Mouse (Mus musculus) myocyte (in vitro differentiated cells): ENCODE measurements around the gene Eps8l1.

ENCODE experiments used
- CEBPB ChIP-seq: IDR thresholded peaks from 2 replicates; pipeline ENCODE4 v1.6.1; 2011; ENCODE audit warnings: mild to moderate bottlenecking, moderate library complexity; ENCODE audit not compliant: poor library complexity, insufficient read depth, severe bottlenecking
- E2F4 ChIP-seq: IDR thresholded peaks from one replicate; pipeline ENCODE4 v1.6.1; 2011; ENCODE audit warnings: mild to moderate bottlenecking, control low read depth, moderate library complexity; ENCODE audit not compliant: insufficient read depth
- MAX ChIP-seq: IDR thresholded peaks from one replicate; pipeline ENCODE4 v1.6.1; 2011; ENCODE audit warnings: low read depth, mild to moderate bottlenecking, control low read depth
- MYOD1 ChIP-seq, 3 experiments: IDR thresholded peaks; one replicate each; pipeline ENCODE4 v1.6.1; 2011; ENCODE audit warnings: control low read depth in 2 of 3, low read depth in 2 of 3, mild to moderate bottlenecking in 2 of 3, moderate library complexity in 1 of 3; ENCODE audit not compliant: insufficient read length in 2 of 3, control insufficient read depth in 1 of 3
- MYOG ChIP-seq, 3 experiments: IDR thresholded peaks; one replicate each; pipeline ENCODE4 v1.6.1; 2011; ENCODE audit warnings: control low read depth in 2 of 3, low read depth in 2 of 3, mild to moderate bottlenecking in 2 of 3; ENCODE audit not compliant: insufficient read length in 2 of 3, control insufficient read depth in 1 of 3, insufficient read depth in 1 of 3
- POLR2A ChIP-seq: IDR thresholded peaks from one replicate; pipeline ENCODE4 v1.6.1; 2011; ENCODE audit warnings: low read depth, mild to moderate bottlenecking, control low read depth, moderate library complexity; ENCODE audit not compliant: insufficient read length
- POLR2AphosphoS2 ChIP-seq: IDR thresholded peaks from one replicate; pipeline ENCODE4 v1.6.1; 2011; ENCODE audit warnings: low read depth, control low read depth; ENCODE audit not compliant: insufficient read length
- SRF ChIP-seq: IDR thresholded peaks from one replicate; pipeline ENCODE4 v1.6.1; 2011; ENCODE audit warnings: low read depth; ENCODE audit not compliant: control insufficient read depth, insufficient read length
- TCF12 ChIP-seq: IDR thresholded peaks from one replicate; pipeline ENCODE4 v1.6.1; 2011; ENCODE audit warnings: mild to moderate bottlenecking, control low read depth; ENCODE audit not compliant: poor library complexity, insufficient read depth, severe bottlenecking
- USF1 ChIP-seq: IDR thresholded peaks from one replicate; pipeline ENCODE4 v1.6.1; 2011; ENCODE audit warnings: low read depth, mild to moderate bottlenecking, control low read depth, moderate library complexity

DNA sequence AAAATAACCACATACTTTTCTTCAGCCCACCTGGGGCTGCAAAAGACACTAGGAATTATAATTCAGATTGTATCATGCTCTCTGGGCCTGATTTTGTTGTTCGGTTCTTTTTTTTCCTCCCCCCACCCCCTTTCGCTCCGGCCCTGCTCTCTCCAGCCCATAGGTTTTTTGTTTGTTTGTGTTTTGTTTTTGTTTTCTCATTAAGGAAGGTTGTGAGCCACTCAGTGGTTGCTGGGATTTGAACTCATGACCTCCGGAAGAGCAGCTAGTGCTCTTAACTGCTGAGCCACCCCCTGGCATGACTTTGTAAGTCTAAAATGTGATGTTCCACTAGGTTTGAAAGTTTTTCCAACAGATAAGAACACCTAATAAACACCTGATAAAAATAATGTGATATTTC, 42.6 kb downstream of the Eps8l1 start:
- TF ChIP-seq USF1 (no peak), POLR2A (no peak), POLR2AphosphoS2 (no peak), MYOG (IDR thresholded peaks at IDR 0.05; ENCODE audit: control insufficient read depth in 1 of 3, insufficient read depth in 1 of 3, insufficient read length in 2 of 3, low read depth in 2 of 3) (no peak), E2F4 (no peak), CEBPB (no peak), MAX (no peak), MYOD1 (IDR thresholded peaks at IDR 0.05; ENCODE audit: control insufficient read depth in 1 of 3, insufficient read length in 2 of 3, low read depth in 2 of 3) (no peak), TCF12 (no peak), SRF (no peak)
